Mouse (Mus musculus): ENCODE measurements around the gene Galp. TPM values are rescaled to one million over a fixed set of nuclear protein-coding genes. Genes with fewer than 3 reads are reported as not detected.
"Not testable (repeated sequence)": the region's sequence is repeated elsewhere in the genome, so short reads cannot be mapped to it uniquely, and the experiment has no call there.

The Galp gene
- polyA plus RNA-seq, 1 experiment = not detected

DNA sequence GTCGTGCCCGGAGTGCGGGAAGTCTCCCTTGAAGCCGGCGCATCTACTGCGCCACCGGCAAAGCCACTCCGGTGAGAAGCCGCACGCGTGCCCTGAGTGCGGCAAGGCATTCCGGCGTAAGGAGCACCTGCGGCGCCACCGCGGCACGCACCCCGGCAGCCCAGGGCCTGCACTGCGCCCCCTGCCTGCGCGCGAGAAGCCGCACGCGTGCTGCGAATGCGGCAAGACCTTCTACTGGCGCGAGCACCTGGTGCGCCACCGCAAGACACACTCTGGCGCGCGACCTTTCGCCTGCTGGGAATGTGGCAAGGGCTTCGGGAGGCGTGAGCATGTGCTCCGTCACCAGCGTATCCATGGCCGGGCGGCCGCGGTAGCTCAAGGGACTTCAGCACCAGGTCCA is 7.3 kb upstream of the Galp start:
- H3K4me3 ChIP-seq (ENCODE audit: insufficient read depth, low read length) = no peak overlapping the region
- H3K27ac ChIP-seq (ENCODE audit: insufficient read depth, low read length) = no peak overlapping the region
- H3K4me1 ChIP-seq (ENCODE audit: control insufficient read depth, insufficient read depth, low read length) = peaks cover 4% of the 10 kb centered on the region; the same call in 1 of the 2 replicates
- TF ChIP-seq POLR2A (IDR thresholded peaks at IDR 0.05; ENCODE audit: low read depth, low read length) (no peak), CTCF (IDR thresholded peaks at IDR 0.05; ENCODE audit: borderline replicate concordance, insufficient read depth, low read length) (no peak)

GRCm38 (mm10) chr7:6191376-6191775 is 5.5 kb upstream of the Galp start:
- H3K4me3 ChIP-seq (ENCODE audit: insufficient read depth, low read length) = no peak overlapping the region
- H3K4me1 ChIP-seq (ENCODE audit: control insufficient read depth, insufficient read depth, low read length) = no peaks in the 10 kb centered on the region
- peak; percentile 43; the same call in 1 of the 2 replicates for TF ChIP-seq CTCF (IDR thresholded peaks at IDR 0.05; ENCODE audit: borderline replicate concordance, insufficient read depth, low read length)
- no peak for TF ChIP-seq POLR2A (IDR thresholded peaks at IDR 0.05; ENCODE audit: low read depth, low read length)
- no peak overlapping the region for H3K27ac ChIP-seq (ENCODE audit: insufficient read depth, low read length)

GRCm38 (mm10) chr7:6194129-6194528 is 2.8 kb upstream of the Galp start:
- H3K4me3 ChIP-seq (ENCODE audit: insufficient read depth, low read length) = no peak overlapping the region
- TF ChIP-seq CTCF (IDR thresholded peaks at IDR 0.05; ENCODE audit: borderline replicate concordance, insufficient read depth, low read length) (peak; percentile 87), POLR2A (IDR thresholded peaks at IDR 0.05; ENCODE audit: low read depth, low read length) (no peak)
- H3K27ac ChIP-seq (ENCODE audit: insufficient read depth, low read length) = no peak overlapping the region
- no peaks in the 10 kb centered on the region for H3K4me1 ChIP-seq (ENCODE audit: control insufficient read depth, insufficient read depth, low read length)

DNA sequence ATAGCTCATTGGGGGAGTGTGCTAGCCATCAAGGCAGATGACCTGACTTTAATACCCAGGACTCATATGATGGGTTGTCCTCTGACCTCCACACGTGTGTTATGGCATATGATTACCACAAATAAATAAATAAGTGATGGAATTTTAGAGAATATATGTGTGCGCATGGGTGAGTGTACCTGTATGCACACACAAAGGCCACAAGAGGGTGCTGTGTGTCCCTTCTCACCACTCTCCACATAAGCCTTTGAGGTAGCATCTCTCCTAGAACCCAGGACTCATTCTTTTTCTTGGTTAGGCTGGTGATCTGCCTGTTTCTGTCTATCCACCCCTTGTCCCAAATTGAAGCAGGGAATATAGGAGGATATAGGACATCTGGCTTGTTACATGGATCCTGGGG is 1.1 kb upstream of the Galp start:
- Histone ChIP-seq H3K4me3 (ENCODE audit: insufficient read depth, low read length) (no peak overlapping the region), H3K27ac (ENCODE audit: insufficient read depth, low read length) (no peak overlapping the region), H3K4me1 (ENCODE audit: control insufficient read depth, insufficient read depth, low read length) (no peaks in the 10 kb centered on the region)
- no peak for TF ChIP-seq POLR2A (IDR thresholded peaks at IDR 0.05; ENCODE audit: low read depth, low read length)
- TF ChIP-seq CTCF (IDR thresholded peaks at IDR 0.05; ENCODE audit: borderline replicate concordance, insufficient read depth, low read length) = peak; percentile 33; the same call in 1 of the 2 replicates

DNA sequence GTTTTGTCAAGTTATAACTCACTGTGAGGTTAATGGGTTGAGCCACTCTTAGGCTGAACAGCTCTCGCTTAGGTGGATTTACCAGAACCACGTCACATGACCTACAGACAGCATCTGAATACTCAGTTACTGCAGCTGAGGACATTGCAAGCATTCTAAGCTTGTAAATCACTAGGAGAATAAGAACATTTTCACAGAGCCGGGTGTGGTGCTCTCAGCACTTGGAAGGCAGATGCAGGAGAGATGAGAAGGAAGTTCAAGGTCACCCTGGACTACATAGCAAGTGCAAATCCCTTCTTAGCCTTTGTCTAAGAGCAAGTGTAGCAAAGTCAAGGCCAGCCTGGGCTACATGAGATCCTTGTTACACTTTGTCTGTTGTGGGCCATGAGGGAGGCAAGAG is 7.3 kb downstream of the Galp start:
- H3K4me1 ChIP-seq (ENCODE audit: control insufficient read depth, insufficient read depth, low read length) = no peaks in the 10 kb centered on the region
- no peak overlapping the region for H3K4me3 ChIP-seq (ENCODE audit: insufficient read depth, low read length)
- TF ChIP-seq CTCF (IDR thresholded peaks at IDR 0.05; ENCODE audit: borderline replicate concordance, insufficient read depth, low read length) (no peak), POLR2A (IDR thresholded peaks at IDR 0.05; ENCODE audit: low read depth, low read length) (no peak)
- H3K27ac ChIP-seq (ENCODE audit: insufficient read depth, low read length) = no peak overlapping the region

- Histone ChIP-seq H3K27ac (ENCODE audit: insufficient read depth, low read length) (no peak overlapping the region), H3K4me1 (ENCODE audit: control insufficient read depth, insufficient read depth, low read length) (no peaks in the 10 kb centered on the region), H3K4me3 (ENCODE audit: insufficient read depth, low read length) (no peak overlapping the region)
- no peak for TF ChIP-seq POLR2A (IDR thresholded peaks at IDR 0.05; ENCODE audit: low read depth, low read length)
- TF ChIP-seq CTCF (IDR thresholded peaks at IDR 0.05; ENCODE audit: borderline replicate concordance, insufficient read depth, low read length) = no peak
Measured at GRCm38 (mm10) chr7:6213144-6213543, 16.3 kb downstream of the Galp start.

DNA sequence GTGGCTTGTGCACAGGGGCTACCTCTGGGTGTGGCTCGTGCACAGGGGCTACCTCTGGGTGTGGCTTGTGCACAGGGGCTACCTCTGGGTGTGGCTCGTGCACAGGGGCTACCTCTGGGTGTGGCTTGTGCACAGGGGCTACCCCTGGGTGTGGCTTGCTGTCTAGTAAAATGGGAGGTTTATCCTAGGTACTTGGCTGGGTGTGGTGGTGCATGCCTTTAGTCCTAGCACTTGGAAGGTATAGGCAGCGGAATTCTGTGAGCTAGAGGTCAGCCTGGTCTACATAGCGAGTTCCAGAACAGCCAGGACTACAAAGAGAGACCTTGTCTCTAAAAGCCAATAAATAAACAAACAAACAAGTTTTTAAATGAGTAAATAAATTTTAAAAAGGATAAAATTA is 17.8 kb downstream of the Galp start:
- not testable (repeated sequence) for H3K27ac ChIP-seq (ENCODE audit: insufficient read depth, low read length); H3K4me1 ChIP-seq (ENCODE audit: control insufficient read depth, insufficient read depth, low read length); H3K4me3 ChIP-seq (ENCODE audit: insufficient read depth, low read length)

- no peak overlapping the region for H3K4me3 ChIP-seq (ENCODE audit: insufficient read depth, low read length)
- TF ChIP-seq POLR2A (IDR thresholded peaks at IDR 0.05; ENCODE audit: low read depth, low read length) (no peak), CTCF (IDR thresholded peaks at IDR 0.05; ENCODE audit: borderline replicate concordance, insufficient read depth, low read length) (no peak)
- no peak overlapping the region for H3K27ac ChIP-seq (ENCODE audit: insufficient read depth, low read length)
- H3K4me1 ChIP-seq (ENCODE audit: control insufficient read depth, insufficient read depth, low read length) = no peaks in the 10 kb centered on the region
Measured at GRCm38 (mm10) chr7:6220147-6220546, 23.3 kb downstream of the Galp start.

DNA sequence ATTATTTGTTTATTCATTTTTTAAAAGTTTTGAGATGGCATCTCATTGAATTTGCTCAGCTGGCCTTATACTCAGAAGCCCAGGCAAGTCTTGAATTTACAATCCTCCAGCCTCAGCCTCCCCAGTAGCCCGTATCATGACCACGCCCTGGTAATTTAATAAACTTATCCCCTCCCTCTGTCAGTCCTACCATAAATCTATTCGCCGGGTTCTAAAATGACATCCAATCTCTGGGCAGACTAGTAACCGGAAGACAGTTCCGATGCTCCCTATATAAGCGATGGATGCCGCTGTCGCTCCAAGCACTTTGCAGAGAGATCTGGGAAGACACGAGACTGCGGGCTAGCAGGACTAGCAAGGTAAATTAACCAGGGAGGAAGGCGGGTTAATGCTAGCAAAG is 25.1 kb downstream of the Galp start, which contains the start of gene Zscan5b:
Gene Zscan5b, plus strand, starts transcription at position 301 of the 400 bp plus-strand sequence.
- no peak for TF ChIP-seq CTCF (IDR thresholded peaks at IDR 0.05; ENCODE audit: borderline replicate concordance, insufficient read depth, low read length)
- no peak for TF ChIP-seq POLR2A (IDR thresholded peaks at IDR 0.05; ENCODE audit: low read depth, low read length)
- Histone ChIP-seq H3K4me3 (ENCODE audit: insufficient read depth, low read length) (no peak within 1 kb of the TSS), H3K27ac (ENCODE audit: insufficient read depth, low read length) (no peak within 1 kb of the TSS), H3K4me1 (ENCODE audit: control insufficient read depth, insufficient read depth, low read length) (no peaks in the 10 kb centered on the region)

- H3K4me3 ChIP-seq (ENCODE audit: insufficient read depth, low read length); H3K4me1 ChIP-seq (ENCODE audit: control insufficient read depth, insufficient read depth, low read length); H3K27ac ChIP-seq (ENCODE audit: insufficient read depth, low read length): not testable (repeated sequence)
Measured at GRCm38 (mm10) chr7:6228491-6228890, 31.6 kb downstream of the Galp start.

DNA sequence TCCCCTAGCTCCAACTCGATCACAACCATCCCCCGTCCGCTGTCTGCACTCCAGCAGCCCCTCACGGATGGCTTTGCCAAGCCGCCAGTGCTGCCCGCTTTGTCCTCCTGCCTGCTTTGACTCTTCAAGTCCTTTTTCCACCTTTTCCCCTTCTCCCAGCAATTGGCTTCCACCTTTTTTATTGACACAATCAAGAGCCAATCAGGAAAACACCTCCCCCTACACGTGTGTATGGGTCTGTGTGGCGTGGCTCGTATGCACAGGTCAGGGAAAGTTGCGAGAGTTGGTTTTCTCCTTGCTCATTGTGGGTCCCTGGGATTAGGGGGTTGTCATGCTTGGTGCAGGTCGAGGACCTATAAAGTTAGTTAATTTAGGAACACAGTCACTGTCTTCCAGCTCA is 42.9 kb downstream of the Galp start:
- H3K27ac ChIP-seq (ENCODE audit: insufficient read depth, low read length) = no peak overlapping the region
- no peaks in the 10 kb centered on the region for H3K4me1 ChIP-seq (ENCODE audit: control insufficient read depth, insufficient read depth, low read length)
- no peak overlapping the region for H3K4me3 ChIP-seq (ENCODE audit: insufficient read depth, low read length)
- TF ChIP-seq CTCF (IDR thresholded peaks at IDR 0.05; ENCODE audit: borderline replicate concordance, insufficient read depth, low read length) = no peak
- no peak for TF ChIP-seq POLR2A (IDR thresholded peaks at IDR 0.05; ENCODE audit: low read depth, low read length)
